Mouse (Mus musculus) lung, embryonic 14.5 days (tissue): ENCODE data around the gene Pef1. TPM values are rescaled to one million over a fixed set of nuclear protein-coding genes. Genes with fewer than 3 reads are reported as not detected.
A peak's percentile ranks its signal among the peaks of the same experiment; 100 is the strongest.

Experiments
- ATAC-seq: fragments of 200-750 bp; cut with Nextera tagmentation; 2 replicates; pipeline ENCODE4 v1.8.0; 2017; ENCODE audit warnings: mild to moderate bottlenecking, moderate TSS enrichment, moderate library complexity; ENCODE audit not compliant: insufficient read depth
- DNase-seq: peaks from one replicate; pipeline ENCODE4 v3.0.0-alpha.2; 2015
- H3K27ac ChIP-seq: fragments of 300-500 bp; sonication (generic); 2 replicates; pipeline ENCODE4 v1.5.1; 2014; ENCODE audit warnings: low read depth, mild to moderate bottlenecking, moderate library complexity
- H3K27me3 ChIP-seq: fragments of 300-500 bp; sonication (generic); 2 replicates; pipeline ENCODE4 v1.6.1; 2014; ENCODE audit warnings: low read length, control low read depth; ENCODE audit not compliant: insufficient read depth
- H3K36me3 ChIP-seq: fragments of 300-500 bp; sonication (generic); 2 replicates; pipeline ENCODE4 v1.6.1; 2014; ENCODE audit warnings: control low read depth; ENCODE audit not compliant: insufficient read depth
- H3K4me1 ChIP-seq: fragments of 300-500 bp; sonication (generic); 2 replicates; pipeline ENCODE4 v1.6.1; 2014; ENCODE audit warnings: antibody characterized with exemption, control low read depth; ENCODE audit not compliant: insufficient read depth
- H3K4me2 ChIP-seq: fragments of 300-500 bp; sonication (generic); 2 replicates; pipeline ENCODE4 v1.6.1; 2014; ENCODE audit warnings: mild to moderate bottlenecking
- H3K4me3 ChIP-seq: fragments of 300-500 bp; sonication (generic); 2 replicates; pipeline ENCODE4 v1.5.1; 2014; ENCODE audit warnings: low read depth, low read length
- H3K9ac ChIP-seq: fragments of 300-500 bp; sonication (generic); 2 replicates; pipeline ENCODE4 v1.6.1; 2014
- H3K9me3 ChIP-seq: fragments of 300-500 bp; sonication (generic); 2 replicates; pipeline ENCODE4 v1.6.1; 2016; ENCODE audit warnings: low read depth, low read length, control low read depth
- CTCF ChIP-seq: IDR thresholded peaks from 2 replicates; pipeline ENCODE4 v1.5.1; 2016; ENCODE audit warnings: antibody characterized with exemption, low read depth
- WGBS: fragments of 180-500 bp; shearing (Covaris S2); extraction: QIAGEN DNeasy Blood & Tissue Kit; methylation state at CpG from one replicate; pipeline ENCODE4 v1.1.7; 2014; 5-methylcytosine and 5-hydroxymethylcytosine counted together
- polyA plus RNA-seq: library from polyadenylated mRNA; unstranded; fragments of >200 nt; fragmentation: Nextera tagmentation; extraction: Ambion mirVana; gene quantifications from 2 replicates; pipeline ENCODE4 v1.2.1, GENCODE M21; 2014

Pef1 gene
- polyA plus RNA-seq, 1 experiment from 2014 or later, result 69.4 TPM

DNA sequence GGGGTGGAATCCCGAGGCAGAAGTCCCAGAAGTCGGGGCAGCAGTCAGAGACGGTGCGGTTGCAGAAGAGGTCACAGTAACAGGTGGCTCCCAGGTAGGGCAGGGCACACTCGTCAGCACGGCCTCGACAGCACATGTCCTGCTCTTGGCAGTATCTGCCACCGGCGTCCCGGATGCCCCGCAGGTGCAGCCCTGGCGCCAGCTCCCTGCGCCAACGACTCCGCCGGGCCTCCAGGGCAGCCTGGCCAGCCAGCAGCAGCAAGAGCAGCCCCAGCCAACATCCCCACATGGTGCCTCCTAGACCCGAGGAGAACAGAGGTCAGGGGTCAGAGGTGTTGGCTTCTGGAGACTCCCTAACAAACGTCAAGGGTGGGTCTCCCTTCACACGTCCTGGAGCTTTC lies 71.6 kb downstream of the Pef1 start:
- no peak for ATAC-seq
- H3K4me2 ChIP-seq, result peak overlapping the region; percentile 59
- peaks cover 39% of the 10 kb centered on the region; the same call in 1 of the 2 replicates for H3K4me1 ChIP-seq
- no peaks in the 10 kb centered on the region for H3K9me3 ChIP-seq
- H3K27me3 ChIP-seq, result peaks cover 8% of the 10 kb centered on the region; the same call in 1 of the 2 replicates
- DNase-seq, result no peak
- peak overlapping the region; percentile 28 for H3K4me3 ChIP-seq
- 31% methylated on average over 19 of the region's 19 CpGs for WGBS
- H3K9ac ChIP-seq, result peak overlapping the region; percentile 27
- H3K27ac ChIP-seq, result peak overlapping the region; percentile 51; the same call in 1 of the 2 replicates
- no peaks in the 10 kb centered on the region for H3K36me3 ChIP-seq
- TF ChIP-seq CTCF, result no peak

DNA sequence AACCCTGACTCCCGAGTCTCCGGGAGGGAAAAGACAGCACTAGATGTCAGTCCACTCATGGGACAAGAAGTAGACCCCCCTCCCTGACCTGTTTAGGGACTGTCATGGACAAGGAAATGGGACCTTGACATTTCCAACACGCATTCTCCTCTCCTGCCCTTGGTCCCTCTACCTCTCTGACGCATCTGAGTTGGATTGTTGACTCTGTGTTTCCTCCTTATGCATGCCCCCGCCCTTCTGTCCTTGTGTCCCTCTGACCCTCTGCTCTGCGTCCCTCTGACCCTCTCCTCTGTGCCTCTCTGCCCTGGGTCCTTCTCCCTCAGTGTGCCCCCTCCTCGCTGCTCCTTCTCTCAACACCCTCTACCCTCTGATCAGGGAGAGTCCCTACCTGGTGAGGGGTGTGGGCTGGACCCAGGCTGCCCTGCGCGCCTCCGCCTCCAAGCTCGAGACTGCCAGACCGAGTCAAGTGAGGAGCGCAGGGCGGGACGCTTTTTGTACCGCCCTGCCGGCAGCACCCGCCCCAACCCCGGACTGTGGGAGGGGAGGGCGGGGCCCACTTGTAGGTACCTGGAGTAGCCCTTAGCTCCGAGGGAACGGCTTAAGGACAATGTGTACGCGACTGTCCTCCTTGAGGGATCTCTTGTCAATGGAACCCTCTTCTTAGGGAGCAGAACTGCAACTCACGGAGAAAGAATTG lies 72.1 kb downstream of the Pef1 start:
- ATAC-seq (peak; percentile 62), DNase-seq (peak; percentile 80)
- peak overlapping the region; percentile 51 for H3K27ac ChIP-seq
- H3K4me3 ChIP-seq, result peak overlapping the region; percentile 28
- peak overlapping the region; percentile 59 for H3K4me2 ChIP-seq
- peaks cover 38% of the 10 kb centered on the region; the same call in 1 of the 2 replicates for H3K4me1 ChIP-seq
- peak overlapping the region; percentile 27 for H3K9ac ChIP-seq
- H3K27me3 ChIP-seq, result peaks cover 8% of the 10 kb centered on the region; the same call in 1 of the 2 replicates
- H3K36me3 ChIP-seq, result no peaks in the 10 kb centered on the region
- no peak for TF ChIP-seq CTCF
- no peaks in the 10 kb centered on the region for H3K9me3 ChIP-seq
- 2% methylated on average over 25 of the region's 25 CpGs for WGBS

- Histone ChIP-seq H3K27me3 (peaks cover 8% of the 10 kb centered on the region; the same call in 1 of the 2 replicates), H3K4me1 (peaks cover 38% of the 10 kb centered on the region; the same call in 1 of the 2 replicates), H3K27ac (peak within 1 kb of the TSS; percentile 51), H3K9me3 (no peaks in the 10 kb centered on the region), H3K4me2 (peak within 1 kb of the TSS; percentile 59), H3K36me3 (no peaks in the 10 kb centered on the region), H3K4me3 (peak within 1 kb of the TSS; percentile 28), H3K9ac (peak within 1 kb of the TSS; percentile 27)
- WGBS, result 2% methylated on average over 14 of the region's 14 CpGs
- peak; percentile 62 for DNase-seq
- ATAC-seq, result peak; percentile 45
- no peak for TF ChIP-seq CTCF
These were observed 72.8 kb downstream of the Pef1 start, which contains the start of gene Tinagl1 for GRCm38 (mm10) chr4:130175072-130175711. Gene Tinagl1, minus strand, starts transcription at chr4:130175122.

- no peak for DNase-seq
- H3K4me2 ChIP-seq, result no peak overlapping the region
- no peak overlapping the region for H3K4me3 ChIP-seq
- no peaks in the 10 kb centered on the region for H3K9me3 ChIP-seq
- ATAC-seq, result no peak
- peaks cover 38% of the 10 kb centered on the region; the same call in 1 of the 2 replicates for H3K4me1 ChIP-seq
- no peak overlapping the region for H3K9ac ChIP-seq
- no peak overlapping the region; the same call in 1 of the 2 replicates for H3K27ac ChIP-seq
- peaks cover 8% of the 10 kb centered on the region; the same call in 1 of the 2 replicates for H3K27me3 ChIP-seq
- H3K36me3 ChIP-seq, result no peaks in the 10 kb centered on the region
- TF ChIP-seq CTCF, result no peak
- WGBS, result 62% methylated on average over 5 of the region's 5 CpGs
These were observed 73.9 kb downstream of the Pef1 start for GRCm38 (mm10) chr4:130176156-130176720.

DNA sequence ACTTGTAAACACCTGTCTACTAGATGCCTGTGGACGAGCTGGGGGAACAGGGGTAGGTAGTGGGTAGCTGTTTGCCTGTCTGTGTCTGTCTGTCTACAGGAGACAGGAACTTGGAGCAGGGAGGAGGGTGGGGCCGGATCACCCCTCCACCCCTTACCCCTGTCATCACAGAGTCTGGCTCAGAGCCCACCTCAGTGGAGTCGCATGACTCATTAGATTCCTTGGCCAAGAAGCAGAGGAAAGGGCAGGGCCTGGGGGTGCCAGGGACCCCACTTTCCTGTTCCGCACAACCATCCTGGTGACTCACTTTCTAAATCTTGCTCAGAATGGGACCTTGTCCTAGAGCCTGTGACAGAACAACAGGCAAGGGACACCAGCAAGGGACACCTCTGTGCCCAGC lies 74.7 kb downstream of the Pef1 start:
- no peak for TF ChIP-seq CTCF
- peak overlapping the region; percentile 71; the same call in 1 of the 2 replicates for H3K27ac ChIP-seq
- no peak overlapping the region for H3K4me2 ChIP-seq
- peaks cover 8% of the 10 kb centered on the region; the same call in 1 of the 2 replicates for H3K27me3 ChIP-seq
- no peaks in the 10 kb centered on the region for H3K36me3 ChIP-seq
- WGBS, result 31% methylated on average over 4 of the region's 4 CpGs
- H3K4me1 ChIP-seq, result peaks cover 40% of the 10 kb centered on the region
- no peak overlapping the region for H3K4me3 ChIP-seq
- no peaks in the 10 kb centered on the region for H3K9me3 ChIP-seq
- peak; percentile 64 for DNase-seq
- no peak for ATAC-seq
- no peak overlapping the region for H3K9ac ChIP-seq

- H3K4me3 ChIP-seq, result no peak overlapping the region
- DNase-seq (no peak), ATAC-seq (no peak)
- H3K4me1 ChIP-seq, result peaks cover 35% of the 10 kb centered on the region
- peak overlapping the region; percentile 71; the same call in 1 of the 2 replicates for H3K27ac ChIP-seq
- no peak for TF ChIP-seq CTCF
- no peaks in the 10 kb centered on the region for H3K36me3 ChIP-seq
- 48% methylated on average over 7 of the region's 7 CpGs for WGBS
- H3K4me2 ChIP-seq, result no peak overlapping the region
- H3K9me3 ChIP-seq, result no peaks in the 10 kb centered on the region
- peaks cover 8% of the 10 kb centered on the region; the same call in 1 of the 2 replicates for H3K27me3 ChIP-seq
- peak overlapping the region; percentile 3; the same call in 1 of the 2 replicates for H3K9ac ChIP-seq
These were observed 75.2 kb downstream of the Pef1 start for GRCm38 (mm10) chr4:130177536-130177935.

Other genes with a start within 250 kb of the Pef1 start
- 0.05 TPM in 1 of 2 replicates, not detected in the other for gene Spocd1, start 173.3 kb upstream of the Pef1 start, polyA plus RNA-seq
- gene Adgrb2, start 117.7 kb upstream of the Pef1 start, polyA plus RNA-seq, result 2.0 TPM in 2 replicates
- gene Col16a1, start 54.7 kb upstream of the Pef1 start, polyA plus RNA-seq, result 55.7 and 59.5 TPM in 2 replicates
- 0.14 and 0.39 TPM in 2 replicates for gene Hcrtr1, start 36.8 kb downstream of the Pef1 start, polyA plus RNA-seq
- 29.6 and 30.3 TPM in 2 replicates for gene Tinagl1, start 72.6 kb downstream of the Pef1 start, polyA plus RNA-seq
- not detected in 2 replicates for gene Gm853, start 119.8 kb downstream of the Pef1 start, polyA plus RNA-seq
- 18.2 and 22.2 TPM in 2 replicates for gene Serinc2, start 176.6 kb downstream of the Pef1 start, polyA plus RNA-seq
- gene Fabp3, start 206.0 kb downstream of the Pef1 start, polyA plus RNA-seq, result 4.7 and 28.1 TPM in 2 replicates
- not detected in 2 replicates for gene Gm10570, start 206.1 kb downstream of the Pef1 start, polyA plus RNA-seq